Mouse (Mus musculus) heart, embryonic 14.5 days (tissue): Measurements from ENCODE around the gene Gm15448. TPM values are rescaled to one million over a fixed set of nuclear protein-coding genes. Genes with fewer than 3 reads are reported as not detected.
"Not testable (repeated sequence)": the region's sequence is repeated elsewhere in the genome, so short reads cannot be mapped to it uniquely, and the experiment has no call there.

Source experiments
- ATAC-seq: fragments of 200-750 bp; cut with Nextera tagmentation; 2 replicates; pipeline ENCODE4 v1.8.0; 2017; ENCODE audit warnings: low read depth, moderate TSS enrichment; ENCODE audit not compliant: insufficient number of reproducible peaks, insufficient read depth, low FRiP score
- H3K27ac ChIP-seq, 2 experiments: fragments of 200-500 bp in 1 of 2; fragments of 300-500 bp in 1 of 2; sonication (generic) in 1 of 2; replicated peaks in 1 of 2; 2 replicates each; pipeline ENCODE4 v1.5.1; 2012 to 2014; ENCODE audit warnings: low read depth in 2 of 2, low read length in 2 of 2, control low read depth in 1 of 2, mild to moderate bottlenecking in 1 of 2, mixed read lengths in 1 of 2; ENCODE audit not compliant: control insufficient read depth in 1 of 2, insufficient read depth in 1 of 2
- H3K27me3 ChIP-seq: fragments of 300-500 bp; sonication (generic); 2 replicates; pipeline ENCODE4 v1.6.1; 2014; ENCODE audit warnings: mild to moderate bottlenecking, low read length, control low read depth; ENCODE audit not compliant: control insufficient read depth, insufficient read depth
- H3K36me3 ChIP-seq: fragments of 300-500 bp; sonication (generic); 2 replicates; pipeline ENCODE4 v1.6.1; 2014; ENCODE audit warnings: mild to moderate bottlenecking, control low read depth, low read length, mixed read lengths; ENCODE audit not compliant: control insufficient read depth, insufficient read depth
- H3K4me1 ChIP-seq, 2 experiments: fragments of 200-500 bp in 1 of 2; fragments of 300-500 bp in 1 of 2; sonication (generic) in 1 of 2; 2 replicates each; pipeline ENCODE4 v1.6.1; 2012 to 2014; ENCODE audit warnings: low read length in 2 of 2, control low read depth in 1 of 2, mixed read lengths in 1 of 2; ENCODE audit not compliant: control insufficient read depth in 2 of 2, insufficient read depth in 2 of 2
- H3K4me2 ChIP-seq: fragments of 300-500 bp; sonication (generic); 2 replicates; pipeline ENCODE4 v1.6.1; 2014; ENCODE audit warnings: mild to moderate bottlenecking, low read length
- H3K4me3 ChIP-seq, 2 experiments: fragments of 200-500 bp in 1 of 2; fragments of 300-500 bp in 1 of 2; sonication (generic) in 1 of 2; 2 replicates each; pipeline ENCODE4 v1.5.1; 2012 to 2014; ENCODE audit warnings: low read length in 2 of 2, mild to moderate bottlenecking in 2 of 2, control low read depth in 1 of 2, low read depth in 1 of 2, moderate library complexity in 1 of 2; ENCODE audit not compliant: control insufficient read depth in 1 of 2, insufficient read depth in 1 of 2
- H3K9ac ChIP-seq: fragments of 300-500 bp; sonication (generic); 2 replicates; pipeline ENCODE4 v1.6.1; 2014; ENCODE audit warnings: mild to moderate bottlenecking, low read length
- H3K9me3 ChIP-seq: fragments of 300-500 bp; sonication (generic); 2 replicates; pipeline ENCODE4 v1.6.1; 2016; ENCODE audit warnings: low read length, control low read depth; ENCODE audit not compliant: control insufficient read depth
- WGBS: fragments of 180-500 bp; shearing (Covaris S2); extraction: QIAGEN DNeasy Blood & Tissue Kit; methylation state at CpG from one replicate; pipeline ENCODE4 v1.1.7; 2014; 5-methylcytosine and 5-hydroxymethylcytosine counted together
- polyA plus RNA-seq: library from polyadenylated mRNA; unstranded; fragments of >200 nt; fragmentation: Nextera tagmentation; extraction: Ambion mirVana; gene quantifications from 2 replicates; pipeline ENCODE4 v1.2.1, GENCODE M21; 2014

The Gm15448 gene
- polyA plus RNA-seq = not detected in 2 replicates

- not testable (repeated sequence) for ATAC-seq, H3K4me1 ChIP-seq, H3K27ac ChIP-seq, H3K9me3 ChIP-seq, H3K4me3 ChIP-seq, H3K36me3 ChIP-seq, H3K4me2 ChIP-seq, H3K27me3 ChIP-seq, H3K9ac ChIP-seq
- 33% methylated on average over 1 of the region's 3 CpGs for WGBS
Measured at GRCm38 (mm10) chr7:3825599-3825998, at the start of gene Gm15448. Gm15448 (minus strand) TSS chr7:3825687.

- ATAC-seq, H3K27ac ChIP-seq, H3K27me3 ChIP-seq, H3K4me1 ChIP-seq, H3K9me3 ChIP-seq, H3K36me3 ChIP-seq, H3K9ac ChIP-seq, H3K4me3 ChIP-seq, H3K4me2 ChIP-seq: not testable (repeated sequence)
- no CpG with 5 or more reads among the region's 1 CpGs for WGBS
Measured at GRCm38 (mm10) chr7:3875032-3875431, 49.5 kb upstream of the Gm15448 start.

GRCm38 (mm10) chr7:3844951-3845350 lies 19.5 kb upstream of the Gm15448 start, which contains the start of gene Pira2:
Pira2 (minus strand) TSS chr7:3845051.
- not testable (repeated sequence) for H3K27me3 ChIP-seq, ATAC-seq
- no CpG with 5 or more reads among the region's 2 CpGs for WGBS

GRCm38 (mm10) chr7:3837854-3838253 lies 12.4 kb upstream of the Gm15448 start:
- not testable (repeated sequence) for H3K4me1 ChIP-seq, H3K4me3 ChIP-seq, H3K4me2 ChIP-seq, H3K36me3 ChIP-seq, H3K27me3 ChIP-seq, H3K27ac ChIP-seq, H3K9ac ChIP-seq, H3K9me3 ChIP-seq, ATAC-seq
- WGBS = no CpG with 5 or more reads among the region's 1 CpGs

More at GRCm38 (mm10) chr7:3844951-3845350, 19.5 kb upstream of the Gm15448 start, which contains the start of gene Pira2:
- not testable (repeated sequence) for H3K9me3 ChIP-seq, H3K4me3 ChIP-seq, H3K36me3 ChIP-seq, H3K4me2 ChIP-seq, H3K4me1 ChIP-seq, H3K9ac ChIP-seq, H3K27ac ChIP-seq

- not testable (repeated sequence) for H3K4me3 ChIP-seq, H3K4me2 ChIP-seq, ATAC-seq, H3K27me3 ChIP-seq, H3K9me3 ChIP-seq, H3K9ac ChIP-seq, H3K4me1 ChIP-seq, H3K27ac ChIP-seq, H3K36me3 ChIP-seq
Measured at GRCm38 (mm10) chr7:3830633-3831032, 5.1 kb upstream of the Gm15448 start.

- ATAC-seq, H3K27me3 ChIP-seq, H3K9me3 ChIP-seq, H3K36me3 ChIP-seq, H3K4me1 ChIP-seq, H3K9ac ChIP-seq, H3K27ac ChIP-seq, H3K4me3 ChIP-seq, H3K4me2 ChIP-seq: not testable (repeated sequence)
Measured at GRCm38 (mm10) chr7:3811912-3812311, 13.6 kb downstream of the Gm15448 start.

- H3K4me3 ChIP-seq, H3K27me3 ChIP-seq, H3K9ac ChIP-seq, H3K9me3 ChIP-seq, ATAC-seq, H3K27ac ChIP-seq, H3K36me3 ChIP-seq, H3K4me1 ChIP-seq, H3K4me2 ChIP-seq: not testable (repeated sequence)
- WGBS = 90% methylated on average over 4 of the region's 4 CpGs
Measured at GRCm38 (mm10) chr7:3802935-3803334, 22.6 kb downstream of the Gm15448 start.

- ATAC-seq, H3K4me3 ChIP-seq, H3K9me3 ChIP-seq, H3K9ac ChIP-seq, H3K4me1 ChIP-seq, H3K27me3 ChIP-seq, H3K4me2 ChIP-seq, H3K36me3 ChIP-seq, H3K27ac ChIP-seq: not testable (repeated sequence)
- WGBS = 53% methylated on average over 3 of the region's 3 CpGs
Measured at GRCm38 (mm10) chr7:3799940-3800339, 25.5 kb downstream of the Gm15448 start.
